Mouse (Mus musculus) heart, postnatal 36 days (tissue): ENCODE measurements around the gene Slc39a9. TPM values are rescaled to one million over a fixed set of nuclear protein-coding genes. Genes with fewer than 3 reads are reported as not detected.

Experiments
- DNase-seq, 2 experiments: peaks; one replicate each; pipeline ENCODE4 v3.0.0; 2021 to 2022
- intact Hi-C: fragments of 180-260 bp; cut with DNase I; formaldehyde crosslinking; loops from one replicate; pipeline ENCODE4 v1.15.1; 2025
- total RNA-seq, 2 experiments: library from RNA; stranded (reverse); gene quantifications; 2 replicates each; pipeline ENCODE4 v1.2.3; 2021

Slc39a9 gene
- total RNA-seq, 2 experiments from 2014 or later = 13.7 to 17.3 TPM

DNA sequence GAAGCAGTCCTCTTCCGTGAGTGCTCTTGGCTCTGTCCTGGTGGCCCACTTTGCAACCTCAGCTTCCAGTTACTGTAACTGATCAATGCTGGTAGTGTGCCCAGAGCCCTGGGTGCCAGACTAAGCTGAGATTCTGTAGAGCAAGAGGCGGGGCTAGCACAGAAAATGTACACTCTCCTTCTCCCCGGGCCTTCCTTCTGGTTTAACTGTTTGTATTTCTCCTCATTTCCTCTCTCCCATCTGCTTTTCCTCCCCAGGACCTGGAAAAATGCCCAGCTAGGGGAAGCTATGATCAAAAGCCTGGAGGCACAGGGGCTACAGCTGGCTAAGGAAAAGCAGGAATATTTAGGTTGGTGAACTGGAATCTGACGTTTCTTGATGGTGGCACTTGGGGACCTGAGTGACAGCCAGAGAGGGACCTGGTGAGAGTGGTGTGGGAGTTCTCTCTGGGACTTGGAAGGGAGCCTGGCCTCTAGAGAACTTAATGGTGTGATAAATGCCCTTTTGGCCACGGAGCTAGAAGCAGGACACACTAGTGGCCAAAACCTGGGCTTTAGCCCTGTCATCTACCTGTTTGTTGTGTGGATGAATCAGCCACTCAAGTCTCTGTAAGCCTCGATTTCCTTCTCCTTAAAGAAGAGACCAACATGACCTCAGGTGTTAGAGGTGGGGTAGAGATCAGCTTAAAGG is 63.4 kb downstream of the Slc39a9 start:
- intact Hi-C loops = no loop called here
- no peak for DNase-seq

DNA sequence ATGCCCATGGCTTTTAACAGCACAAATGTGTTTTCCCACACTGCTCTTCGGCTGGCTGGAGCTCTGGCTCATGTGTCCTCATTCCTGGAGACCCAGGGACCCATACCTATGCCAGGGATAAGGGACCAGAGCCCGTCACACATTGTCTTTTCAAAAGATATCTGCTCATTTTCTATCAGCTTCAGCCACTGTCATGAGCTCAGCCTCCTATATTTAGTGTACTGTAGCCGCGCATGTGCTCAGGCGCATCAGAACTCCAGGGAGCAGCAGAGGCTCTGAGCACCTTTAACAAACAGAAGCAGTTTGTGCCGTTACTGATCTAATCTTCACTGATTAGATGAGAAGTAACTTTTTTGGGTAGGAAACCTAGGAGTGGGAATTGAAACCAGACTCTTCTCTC is 72.2 kb downstream of the Slc39a9 start:
- intact Hi-C loops = no loop called here
- no peak for DNase-seq

DNA sequence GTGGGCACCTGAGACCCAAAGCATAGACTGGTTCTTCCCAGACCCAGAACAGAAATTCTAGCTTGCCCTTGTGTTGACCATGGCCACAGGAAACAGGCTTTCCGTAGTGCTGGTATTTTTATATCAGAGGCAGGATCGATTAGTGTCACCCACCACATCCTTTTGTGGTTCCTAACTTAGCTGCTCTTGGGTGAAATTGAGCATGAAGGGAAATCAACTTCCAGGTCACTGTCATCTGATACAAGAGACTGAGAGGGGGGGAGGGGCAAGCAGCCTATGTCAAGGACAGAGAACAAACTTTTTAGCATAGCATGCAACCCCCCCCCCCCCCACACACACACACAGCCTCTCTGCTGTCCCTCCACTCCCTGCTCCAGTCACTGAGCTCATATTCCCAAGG is 75.5 kb downstream of the Slc39a9 start:
- DNase-seq = no peak
- intact Hi-C loops = no loop called here

DNA sequence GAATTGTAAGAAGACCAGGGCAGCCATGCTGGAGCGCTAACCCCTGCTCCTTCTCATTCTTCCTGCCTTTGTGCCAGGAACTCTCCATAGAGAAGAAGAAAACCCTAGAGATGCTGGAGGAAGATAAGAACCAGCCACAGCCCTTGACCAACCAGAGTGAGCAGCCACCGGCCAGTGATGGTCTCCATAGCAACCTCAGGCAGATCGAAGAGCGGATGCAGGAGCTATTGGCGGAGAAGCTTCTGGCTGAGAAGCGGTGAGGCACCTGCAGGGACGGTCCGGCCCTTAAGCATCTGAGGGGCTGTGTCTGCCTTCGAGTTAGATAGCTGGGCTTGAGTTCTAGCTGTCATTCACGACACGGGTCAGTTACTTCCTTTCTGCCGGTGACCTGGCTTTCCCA is 76.8 kb downstream of the Slc39a9 start:
- intact Hi-C loops = loop anchor here (5.0 kb wide), 1 partner anchor 223 kb away; no protein-coding TSS in a partner anchor
- no peak for DNase-seq

GRCm38 (mm10) chr12:80721458-80721857 is 77.8 kb downstream of the Slc39a9 start:
- intact Hi-C loops = loop anchor here (5.0 kb wide), 1 partner anchor 224 kb away; no protein-coding TSS in a partner anchor
- DNase-seq = no peak

DNA sequence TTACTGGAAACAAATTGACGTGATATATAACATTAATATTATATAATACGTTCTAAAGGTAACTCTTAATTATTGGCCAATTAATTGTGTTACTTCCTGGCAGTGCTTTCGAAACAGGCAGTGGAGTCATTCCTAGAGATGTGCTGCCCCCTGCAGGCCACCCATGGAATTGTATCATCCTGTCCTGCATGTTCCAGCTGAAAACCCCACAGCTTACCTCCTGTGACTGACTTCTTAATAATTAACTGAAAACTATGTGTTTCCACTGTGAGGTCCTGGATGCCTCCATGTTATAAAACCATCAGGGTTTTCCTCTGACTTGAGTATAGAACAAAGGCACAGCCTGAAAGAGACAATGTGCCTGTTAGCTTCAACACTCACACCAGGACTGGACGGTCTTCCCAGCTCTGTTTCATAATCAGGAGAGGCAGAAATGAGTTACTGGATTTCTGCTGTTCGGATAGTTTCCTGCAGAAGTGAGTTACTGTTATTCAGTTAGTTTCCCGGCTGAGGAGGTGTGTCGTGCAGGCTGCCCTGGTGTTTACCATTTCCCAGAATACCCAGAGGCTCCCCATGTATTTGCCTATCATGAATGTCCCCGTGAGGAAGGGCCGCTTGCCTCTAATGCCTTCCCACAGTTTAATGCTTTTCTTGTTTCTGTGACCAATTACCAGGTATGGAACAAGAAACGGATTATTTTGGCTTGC is 81.3 kb downstream of the Slc39a9 start:
- intact Hi-C loops = loop anchor here (2.0 to 5.0 kb wide), 2 partner anchors 228 to 570 kb away; no protein-coding TSS in a partner anchor
- DNase-seq = peak; percentile 79 to 87

DNA sequence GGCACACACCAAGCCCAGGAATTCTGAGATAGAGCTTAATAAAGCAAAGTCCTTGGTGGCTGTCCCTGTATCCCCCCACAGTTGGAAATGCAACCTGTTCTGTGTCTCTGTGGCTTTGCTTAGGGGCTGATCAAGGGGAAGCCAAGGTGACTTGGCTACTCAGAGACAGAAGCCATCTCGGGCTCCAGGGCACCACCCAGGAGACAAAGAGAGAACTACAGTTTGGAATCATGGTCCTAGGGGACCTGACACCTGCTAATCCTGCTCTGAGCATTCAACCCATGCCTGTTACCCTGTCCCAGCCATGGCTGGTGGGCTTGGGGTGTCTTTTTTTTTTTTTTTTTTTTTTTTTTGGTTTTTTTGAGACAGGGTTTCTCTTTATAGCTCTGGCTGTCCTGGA is 84.5 kb downstream of the Slc39a9 start:
- DNase-seq = no peak

DNA sequence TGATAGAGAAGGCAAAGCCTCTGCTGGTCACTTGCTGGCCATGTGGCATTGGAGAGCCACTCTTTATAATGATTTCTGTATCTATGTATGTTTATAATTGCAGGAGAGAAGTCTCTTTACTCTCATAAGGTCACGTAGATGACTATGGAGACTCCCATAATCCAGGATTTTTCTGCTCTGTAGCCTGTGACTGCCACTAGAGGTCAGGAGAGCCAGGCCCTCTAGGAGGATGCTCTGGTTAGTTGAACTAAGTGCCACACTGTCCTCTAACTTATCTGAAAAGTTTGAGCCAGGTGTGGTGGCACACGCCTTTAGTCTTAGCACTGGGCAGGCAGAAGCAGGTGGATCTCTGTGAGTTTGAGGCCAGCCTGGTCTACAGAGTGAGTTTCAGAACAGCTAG is 85.1 kb downstream of the Slc39a9 start:
- DNase-seq = no peak
- intact Hi-C loops = no loop called here

More for the DNA sequence above, 84.5 kb downstream of the Slc39a9 start:
- intact Hi-C loops = no loop called here

- DNase-seq = no peak
- intact Hi-C loops = loop anchor here (1.0 kb wide), 1 partner anchor 30 kb away; the partner anchor contains the start of gene Ccdc177
These were observed 86.3 kb downstream of the Slc39a9 start for GRCm38 (mm10) chr12:80729758-80730530.

GRCm38 (mm10) chr12:80730567-80730966 is 86.9 kb downstream of the Slc39a9 start:
- intact Hi-C loops = loop anchor here (1.0 kb wide), 1 partner anchor 30 kb away; the partner anchor contains the start of gene Ccdc177
- peak; percentile 13 to 27 for DNase-seq

Other genes starting within 250 kb of the Slc39a9 start
- 10 to 100 TPM; 38.4 TPM for gene Dcaf5, start 207.3 kb upstream of the Slc39a9 start, total RNA-seq
- 10 to 100 TPM; 12.8 to 14.4 TPM for gene Exd2, start 180.8 kb upstream of the Slc39a9 start, total RNA-seq
- gene Galnt16, start 125.6 kb upstream of the Slc39a9 start, total RNA-seq = 1 to 10 TPM; 2.7 to 3.7 TPM
- 10 to 100 TPM; 21.0 to 26.8 TPM for gene Erh, start 458 bp downstream of the Slc39a9 start, total RNA-seq
- gene Plekhd1, start 48.7 kb downstream of the Slc39a9 start, total RNA-seq = under 1 TPM in 1 of 2 experiments, not detected in 1; 0.27 TPM
- not detected for gene Ccdc177, start 116.8 kb downstream of the Slc39a9 start, total RNA-seq
- gene Susd6, start 146.6 kb downstream of the Slc39a9 start, total RNA-seq = 10 to 100 TPM; 72.2 to 76.1 TPM